Mouse (Mus musculus): ENCODE measurements around the gene Stx6.

DNA sequence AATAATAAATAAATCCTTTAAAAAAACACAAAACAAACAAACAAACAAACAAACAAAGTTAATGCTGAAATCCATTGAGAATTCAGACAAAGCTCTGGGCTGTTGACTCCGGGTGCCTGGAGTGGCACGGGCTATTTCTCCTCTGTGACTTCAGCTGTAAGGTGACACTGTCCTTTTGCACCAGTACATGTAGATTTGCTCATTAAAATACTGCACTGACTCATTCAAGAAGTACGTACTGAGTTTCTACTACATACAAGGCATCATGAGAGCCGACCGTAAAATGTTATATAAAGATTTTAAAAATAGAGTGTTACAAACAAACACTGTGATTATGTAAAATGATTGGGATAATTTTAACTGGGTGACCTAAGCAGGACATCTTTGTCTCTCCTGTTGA, 34.1 kb upstream of the Stx6 start:
- TF ChIP-seq CTCF (IDR thresholded peaks at IDR 0.05; ENCODE audit: extremely low read depth, insufficient read length, insufficient replicate concordance, low read depth, low read length): no peak
- TF ChIP-seq POLR2A (IDR thresholded peaks at IDR 0.05; ENCODE audit: low read depth, low read length): no peak
